Mouse (Mus musculus): ENCODE results near the gene Papola. TPM values are rescaled to one million over a fixed set of nuclear protein-coding genes. Genes with fewer than 3 reads are reported as not detected.

Gene Papola
- total RNA-seq, 1 experiment, result 131 TPM

DNA sequence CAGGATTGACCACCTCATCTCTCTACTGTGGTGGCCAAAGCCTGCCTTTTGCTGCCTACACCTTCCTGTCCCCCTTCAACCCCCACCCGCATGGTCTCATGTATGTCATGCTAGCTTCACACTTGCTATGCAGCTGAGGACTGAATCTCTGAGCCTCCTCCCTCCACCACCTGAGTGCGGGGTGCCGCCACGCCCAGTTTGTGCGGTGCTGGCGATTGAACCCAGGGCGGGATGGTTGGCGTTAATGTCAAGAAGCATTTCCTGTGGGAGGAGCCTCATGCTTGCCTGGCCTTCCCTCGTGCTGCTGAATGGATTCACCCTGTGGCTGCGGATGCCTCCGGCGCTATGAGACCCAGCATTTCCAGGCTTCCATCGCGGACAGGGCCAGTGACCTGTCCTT is 85.2 kb downstream of the Papola start:
- DNase-seq (ENCODE audit: low read depth, low spot score), result peak; percentile 33
- Histone ChIP-seq H3K36me3 (ENCODE audit: control insufficient read depth, insufficient read depth, low read length, poor library complexity, severe bottlenecking) (no peaks in the 10 kb centered on the region), H3K4me3 (ENCODE audit: insufficient read depth in 1 of 2, low read depth in 1 of 2, low read length in 2 of 2, poor library complexity in 1 of 2, severe bottlenecking in 1 of 2) (peak overlapping the region in 1 of 2 experiments; percentile 16; a peak in 3 of 4 replicates), H3K4me1 (ENCODE audit: control insufficient read depth in 2 of 2, insufficient read depth in 2 of 2, low read length in 2 of 2, poor library complexity in 1 of 2) (peaks cover 0 to 7% of the 10 kb centered on the region in 2 experiments; a peak in 2 of 4 replicates), H3K9me3 (ENCODE audit: control insufficient read depth, insufficient read depth, low read depth, low read length) (no peaks in the 10 kb centered on the region), H3K27ac (ENCODE audit: insufficient read depth, low read depth, low read length, poor library complexity, severe bottlenecking) (no peak overlapping the region), H3K9ac (ENCODE audit: insufficient read depth, low read depth, low read length, poor library complexity, severe bottlenecking) (no peak overlapping the region; the same call in 1 of the 2 replicates)
- in situ Hi-C loops (cut with MboI; ENCODE audit: low sequenced_read_pairs in 2 of 2, unreplicated experiment in 2 of 2), result no loop called here
- TF ChIP-seq ZNF384 (IDR thresholded peaks at IDR 0.05; ENCODE audit: low read depth, low read length) (no peak), HCFC1 (IDR thresholded peaks at IDR 0.05; ENCODE audit: borderline replicate concordance, insufficient read depth, low read length) (no peak), ZC3H11A (IDR thresholded peaks at IDR 0.05; ENCODE audit: borderline replicate concordance, low read depth, low read length) (no peak), MAFK (IDR thresholded peaks at IDR 0.05; ENCODE audit: insufficient read depth, low read depth, low read length) (no peak), CHD2 (IDR thresholded peaks at IDR 0.05; ENCODE audit: low read depth, low read length) (no peak)

- H3K9me3 ChIP-seq (ENCODE audit: control insufficient read depth, insufficient read depth, low read depth, low read length), result no peaks in the 10 kb centered on the region
- peaks cover 0 to 7% of the 10 kb centered on the region in 2 experiments; a peak in 2 of 4 replicates for H3K4me1 ChIP-seq (ENCODE audit: control insufficient read depth in 2 of 2, insufficient read depth in 2 of 2, low read length in 2 of 2, poor library complexity in 1 of 2)
- TF ChIP-seq ZC3H11A (IDR thresholded peaks at IDR 0.05; ENCODE audit: borderline replicate concordance, low read depth, low read length), result peak; percentile 76
- no peak for TF ChIP-seq ZNF384 (IDR thresholded peaks at IDR 0.05; ENCODE audit: low read depth, low read length)
- no peak overlapping the region for H3K27ac ChIP-seq (ENCODE audit: insufficient read depth, low read depth, low read length, poor library complexity, severe bottlenecking)
- H3K4me3 ChIP-seq (ENCODE audit: insufficient read depth in 1 of 2, low read depth in 1 of 2, low read length in 2 of 2, poor library complexity in 1 of 2, severe bottlenecking in 1 of 2), result no peak overlapping the region
- H3K36me3 ChIP-seq (ENCODE audit: control insufficient read depth, insufficient read depth, low read length, poor library complexity, severe bottlenecking), result no peaks in the 10 kb centered on the region
- peak; percentile 63 for DNase-seq (ENCODE audit: low read depth, low spot score)
- H3K9ac ChIP-seq (ENCODE audit: insufficient read depth, low read depth, low read length, poor library complexity, severe bottlenecking), result no peak overlapping the region
- in situ Hi-C loops (cut with MboI; ENCODE audit: low sequenced_read_pairs in 2 of 2, unreplicated experiment in 2 of 2), result no loop called here
These were observed 88.8 kb downstream of the Papola start for GRCm38 (mm10) chr12:105873283-105873682.

- Histone ChIP-seq H3K9ac (ENCODE audit: insufficient read depth, low read depth, low read length, poor library complexity, severe bottlenecking) (no peak overlapping the region), H3K36me3 (ENCODE audit: control insufficient read depth, insufficient read depth, low read length, poor library complexity, severe bottlenecking) (no peaks in the 10 kb centered on the region), H3K9me3 (ENCODE audit: control insufficient read depth, insufficient read depth, low read depth, low read length) (no peaks in the 10 kb centered on the region), H3K27ac (ENCODE audit: insufficient read depth, low read depth, low read length, poor library complexity, severe bottlenecking) (no peak overlapping the region), H3K4me1 (ENCODE audit: control insufficient read depth in 2 of 2, insufficient read depth in 2 of 2, low read length in 2 of 2, poor library complexity in 1 of 2) (no peaks in the 10 kb centered on the region), H3K4me3 (ENCODE audit: insufficient read depth in 1 of 2, low read depth in 1 of 2, low read length in 2 of 2, poor library complexity in 1 of 2, severe bottlenecking in 1 of 2) (no peak overlapping the region)
- no peak for DNase-seq (ENCODE audit: low read depth, low spot score)
- in situ Hi-C loops (cut with MboI; ENCODE audit: low sequenced_read_pairs in 2 of 2, unreplicated experiment in 2 of 2), result no loop called here
- TF ChIP-seq ZNF384 (IDR thresholded peaks at IDR 0.05; ENCODE audit: low read depth, low read length), result no peak
- no peak for TF ChIP-seq HCFC1 (IDR thresholded peaks at IDR 0.05; ENCODE audit: borderline replicate concordance, insufficient read depth, low read length)
- no peak for TF ChIP-seq CHD2 (IDR thresholded peaks at IDR 0.05; ENCODE audit: low read depth, low read length)
- TF ChIP-seq MAFK (IDR thresholded peaks at IDR 0.05; ENCODE audit: insufficient read depth, low read depth, low read length), result no peak
- TF ChIP-seq ZC3H11A (IDR thresholded peaks at IDR 0.05; ENCODE audit: borderline replicate concordance, low read depth, low read length), result no peak
These were observed 90.6 kb downstream of the Papola start for GRCm38 (mm10) chr12:105875112-105875511.

GRCm38 (mm10) chr12:105876521-105876920 is 92.0 kb downstream of the Papola start:
- no peak for DNase-seq (ENCODE audit: low read depth, low spot score)
- TF ChIP-seq ZNF384 (IDR thresholded peaks at IDR 0.05; ENCODE audit: low read depth, low read length) (no peak), MAFK (IDR thresholded peaks at IDR 0.05; ENCODE audit: insufficient read depth, low read depth, low read length) (no peak), ZC3H11A (IDR thresholded peaks at IDR 0.05; ENCODE audit: borderline replicate concordance, low read depth, low read length) (no peak), CHD2 (IDR thresholded peaks at IDR 0.05; ENCODE audit: low read depth, low read length) (no peak), HCFC1 (IDR thresholded peaks at IDR 0.05; ENCODE audit: borderline replicate concordance, insufficient read depth, low read length) (no peak)
- H3K36me3 ChIP-seq (ENCODE audit: control insufficient read depth, insufficient read depth, low read length, poor library complexity, severe bottlenecking), result no peaks in the 10 kb centered on the region
- no peak overlapping the region for H3K9ac ChIP-seq (ENCODE audit: insufficient read depth, low read depth, low read length, poor library complexity, severe bottlenecking)
- peak overlapping the region in 1 of 2 experiments; percentile 11; a peak in 1 of 4 replicates for H3K4me3 ChIP-seq (ENCODE audit: insufficient read depth in 1 of 2, low read depth in 1 of 2, low read length in 2 of 2, poor library complexity in 1 of 2, severe bottlenecking in 1 of 2)
- H3K4me1 ChIP-seq (ENCODE audit: control insufficient read depth in 2 of 2, insufficient read depth in 2 of 2, low read length in 2 of 2, poor library complexity in 1 of 2), result no peaks in the 10 kb centered on the region
- no peaks in the 10 kb centered on the region for H3K9me3 ChIP-seq (ENCODE audit: control insufficient read depth, insufficient read depth, low read depth, low read length)
- no peak overlapping the region for H3K27ac ChIP-seq (ENCODE audit: insufficient read depth, low read depth, low read length, poor library complexity, severe bottlenecking)
- in situ Hi-C loops (cut with MboI; ENCODE audit: low sequenced_read_pairs in 2 of 2, unreplicated experiment in 2 of 2), result no loop called here

DNA sequence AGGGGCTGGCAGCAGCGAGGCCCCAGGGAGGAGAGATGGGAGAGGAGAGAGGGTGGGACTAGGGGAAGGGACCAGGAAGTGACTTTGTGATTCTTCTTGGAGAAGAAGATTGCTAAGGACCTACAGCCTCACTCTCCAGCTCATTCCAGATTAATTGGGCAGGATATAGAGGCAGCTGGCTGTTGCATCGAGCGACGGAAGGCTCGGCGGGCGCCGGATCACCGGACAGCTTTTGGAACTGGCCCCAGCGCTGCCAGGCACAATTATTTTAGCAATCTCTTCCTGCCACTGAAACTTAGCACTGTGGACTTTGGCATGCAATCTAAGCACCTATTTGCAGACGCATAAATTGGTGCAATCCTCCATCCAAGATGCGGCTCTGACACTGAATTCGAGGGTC is 92.4 kb downstream of the Papola start:
- Histone ChIP-seq H3K36me3 (ENCODE audit: control insufficient read depth, insufficient read depth, low read length, poor library complexity, severe bottlenecking) (no peaks in the 10 kb centered on the region), H3K4me3 (ENCODE audit: insufficient read depth in 1 of 2, low read depth in 1 of 2, low read length in 2 of 2, poor library complexity in 1 of 2, severe bottlenecking in 1 of 2) (peak overlapping the region in 1 of 2 experiments; percentile 11; a peak in 1 of 4 replicates), H3K9ac (ENCODE audit: insufficient read depth, low read depth, low read length, poor library complexity, severe bottlenecking) (no peak overlapping the region), H3K4me1 (ENCODE audit: control insufficient read depth in 2 of 2, insufficient read depth in 2 of 2, low read length in 2 of 2, poor library complexity in 1 of 2) (no peaks in the 10 kb centered on the region), H3K9me3 (ENCODE audit: control insufficient read depth, insufficient read depth, low read depth, low read length) (no peaks in the 10 kb centered on the region), H3K27ac (ENCODE audit: insufficient read depth, low read depth, low read length, poor library complexity, severe bottlenecking) (no peak overlapping the region)
- in situ Hi-C loops (cut with MboI; ENCODE audit: low sequenced_read_pairs in 2 of 2, unreplicated experiment in 2 of 2), result no loop called here
- no peak for DNase-seq (ENCODE audit: low read depth, low spot score)
- TF ChIP-seq ZNF384 (IDR thresholded peaks at IDR 0.05; ENCODE audit: low read depth, low read length), result no peak
- TF ChIP-seq MAFK (IDR thresholded peaks at IDR 0.05; ENCODE audit: insufficient read depth, low read depth, low read length), result no peak
- TF ChIP-seq ZC3H11A (IDR thresholded peaks at IDR 0.05; ENCODE audit: borderline replicate concordance, low read depth, low read length), result no peak
- TF ChIP-seq HCFC1 (IDR thresholded peaks at IDR 0.05; ENCODE audit: borderline replicate concordance, insufficient read depth, low read length), result no peak
- TF ChIP-seq CHD2 (IDR thresholded peaks at IDR 0.05; ENCODE audit: low read depth, low read length), result no peak
